Mouse (Mus musculus): ENCODE data around the gene Zfp654. TPM values are rescaled to one million over a fixed set of nuclear protein-coding genes. Genes with fewer than 3 reads are reported as not detected.

The Zfp654 gene
- polyA plus RNA-seq, 1 experiment: 1.1 TPM

GRCm38 (mm10) chr16:64824474-64824873 is 27.0 kb downstream of the Zfp654 start:
- Histone ChIP-seq H3K79me2 (ENCODE audit: control insufficient read depth, insufficient read depth) (no peaks in the 10 kb centered on the region), H3ac (ENCODE audit: control insufficient read depth, insufficient read length, low read depth) (no peak overlapping the region), H3K4me3 (ENCODE audit: insufficient read depth, poor library complexity, severe bottlenecking) (no peak overlapping the region), H3K79me3 (ENCODE audit: low read depth) (no peaks in the 10 kb centered on the region), H3K27me3 (ENCODE audit: control insufficient read depth, insufficient read depth, insufficient read length) (no peaks in the 10 kb centered on the region), H3K36me3 (ENCODE audit: control insufficient read depth, insufficient read depth) (no peaks in the 10 kb centered on the region)
- no peak for TF ChIP-seq FOSL1 (IDR thresholded peaks at IDR 0.05; ENCODE audit: insufficient read depth, low read length, poor library complexity, severe bottlenecking)
- TF ChIP-seq MYOD1 (IDR thresholded peaks at IDR 0.05; ENCODE audit: control insufficient read depth, insufficient read length, low read depth): no peak

DNA sequence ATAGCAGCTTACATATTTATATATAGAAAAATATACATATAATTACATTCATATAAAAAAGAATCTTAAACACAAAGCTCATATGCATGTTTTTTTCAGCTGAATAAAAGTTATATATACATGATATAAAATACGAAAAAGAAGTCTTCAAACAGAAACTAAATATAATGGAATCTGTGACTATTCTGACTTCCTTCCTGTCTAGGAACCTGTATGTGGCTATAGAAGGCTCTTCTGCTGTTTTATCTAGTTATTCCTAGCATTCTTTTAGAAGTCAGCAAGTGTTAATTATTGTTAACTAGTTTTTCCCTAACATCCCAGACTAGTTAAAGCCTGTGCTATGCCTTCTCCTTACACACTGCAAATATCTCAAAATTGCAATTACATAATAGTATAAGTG is 27.6 kb downstream of the Zfp654 start:
- Histone ChIP-seq H3K79me3 (ENCODE audit: low read depth) (no peaks in the 10 kb centered on the region), H3ac (ENCODE audit: control insufficient read depth, insufficient read length, low read depth) (no peak overlapping the region), H3K79me2 (ENCODE audit: control insufficient read depth, insufficient read depth) (no peaks in the 10 kb centered on the region), H3K36me3 (ENCODE audit: control insufficient read depth, insufficient read depth) (no peaks in the 10 kb centered on the region), H3K4me3 (ENCODE audit: insufficient read depth, poor library complexity, severe bottlenecking) (no peak overlapping the region), H3K27me3 (ENCODE audit: control insufficient read depth, insufficient read depth, insufficient read length) (no peaks in the 10 kb centered on the region)
- TF ChIP-seq FOSL1 (IDR thresholded peaks at IDR 0.05; ENCODE audit: insufficient read depth, low read length, poor library complexity, severe bottlenecking) (no peak), USF1 (IDR thresholded peaks at IDR 0.05; ENCODE audit: low read depth) (no peak), MAX (IDR thresholded peaks at IDR 0.05) (no peak), MYOG (IDR thresholded peaks at IDR 0.05; ENCODE audit: control insufficient read depth, extremely low read depth, insufficient read length) (no peak), MYOD1 (IDR thresholded peaks at IDR 0.05; ENCODE audit: control insufficient read depth, insufficient read length, low read depth) (no peak), CTCF (IDR thresholded peaks at IDR 0.05; ENCODE audit: control insufficient read depth, insufficient read depth, insufficient read length) (no peak), CEBPB (IDR thresholded peaks at IDR 0.05; ENCODE audit: low read depth) (no peak)

DNA sequence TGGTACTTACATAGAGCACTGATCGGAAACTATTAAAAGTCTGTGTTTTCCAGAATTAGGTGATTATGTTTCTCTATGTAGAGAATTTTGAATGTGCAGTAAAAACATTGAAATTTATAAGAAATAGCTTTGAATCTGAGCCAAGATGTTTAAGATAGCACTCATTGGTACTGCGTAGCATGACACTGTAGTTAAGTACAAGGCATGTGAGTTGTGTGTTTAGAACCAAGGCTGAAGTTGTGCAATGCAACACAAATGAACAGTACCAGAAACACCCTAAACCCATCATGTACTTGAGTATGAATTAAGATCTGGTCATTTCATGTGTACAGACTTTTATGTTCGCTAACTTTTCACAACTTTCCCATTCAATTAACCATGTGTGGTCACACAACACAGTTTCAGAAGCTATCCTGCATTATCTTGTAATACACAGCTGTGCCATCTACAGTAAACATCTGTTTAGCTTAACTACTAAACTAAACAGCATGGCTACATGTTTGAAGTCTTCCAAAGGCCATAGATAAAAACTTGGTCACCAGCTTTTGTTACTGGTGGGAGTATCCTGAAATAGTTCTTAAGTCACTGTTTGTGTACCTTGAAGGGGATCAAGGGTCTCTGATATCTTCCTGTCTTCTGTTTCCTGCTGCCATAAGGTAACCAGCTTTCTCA is 34.2 kb downstream of the Zfp654 start:
- Histone ChIP-seq H3K4me3 (ENCODE audit: insufficient read depth, poor library complexity, severe bottlenecking) (no peak overlapping the region), H3K79me2 (ENCODE audit: control insufficient read depth, insufficient read depth) (no peaks in the 10 kb centered on the region), H3ac (ENCODE audit: control insufficient read depth, insufficient read length, low read depth) (no peak overlapping the region), H3K79me3 (ENCODE audit: low read depth) (no peaks in the 10 kb centered on the region), H3K36me3 (ENCODE audit: control insufficient read depth, insufficient read depth) (peaks cover 4% of the 10 kb centered on the region), H3K27me3 (ENCODE audit: control insufficient read depth, insufficient read depth, insufficient read length) (no peaks in the 10 kb centered on the region)
- no peak for TF ChIP-seq MYOG (IDR thresholded peaks at IDR 0.05; ENCODE audit: control insufficient read depth, extremely low read depth, insufficient read length)
- TF ChIP-seq USF1 (IDR thresholded peaks at IDR 0.05; ENCODE audit: low read depth): no peak
- TF ChIP-seq MYOD1 (IDR thresholded peaks at IDR 0.05; ENCODE audit: control insufficient read depth, insufficient read length, low read depth): no peak
- TF ChIP-seq CTCF (IDR thresholded peaks at IDR 0.05; ENCODE audit: control insufficient read depth, insufficient read depth, insufficient read length): no peak
- no peak for TF ChIP-seq MAX (IDR thresholded peaks at IDR 0.05)
- no peak for TF ChIP-seq CEBPB (IDR thresholded peaks at IDR 0.05; ENCODE audit: low read depth)
- no peak for TF ChIP-seq FOSL1 (IDR thresholded peaks at IDR 0.05; ENCODE audit: insufficient read depth, low read length, poor library complexity, severe bottlenecking)

- Histone ChIP-seq H3ac (ENCODE audit: control insufficient read depth, insufficient read length, low read depth) (no peak overlapping the region), H3K79me2 (ENCODE audit: control insufficient read depth, insufficient read depth) (peaks cover 3% of the 10 kb centered on the region), H3K4me3 (ENCODE audit: insufficient read depth, poor library complexity, severe bottlenecking) (no peak overlapping the region), H3K79me3 (ENCODE audit: low read depth) (peaks cover 2% of the 10 kb centered on the region), H3K36me3 (ENCODE audit: control insufficient read depth, insufficient read depth) (no peaks in the 10 kb centered on the region), H3K27me3 (ENCODE audit: control insufficient read depth, insufficient read depth, insufficient read length) (no peaks in the 10 kb centered on the region)
- TF ChIP-seq CEBPB (IDR thresholded peaks at IDR 0.05; ENCODE audit: low read depth) (no peak), MYOG (IDR thresholded peaks at IDR 0.05; ENCODE audit: control insufficient read depth, extremely low read depth, insufficient read length) (no peak), MYOD1 (IDR thresholded peaks at IDR 0.05; ENCODE audit: control insufficient read depth, insufficient read length, low read depth) (no peak), USF1 (IDR thresholded peaks at IDR 0.05; ENCODE audit: low read depth) (no peak), MAX (IDR thresholded peaks at IDR 0.05) (no peak), CTCF (IDR thresholded peaks at IDR 0.05; ENCODE audit: control insufficient read depth, insufficient read depth, insufficient read length) (no peak), FOSL1 (IDR thresholded peaks at IDR 0.05; ENCODE audit: insufficient read depth, low read length, poor library complexity, severe bottlenecking) (no peak)
Measured at GRCm38 (mm10) chr16:64803041-64803440, 48.4 kb downstream of the Zfp654 start.

DNA sequence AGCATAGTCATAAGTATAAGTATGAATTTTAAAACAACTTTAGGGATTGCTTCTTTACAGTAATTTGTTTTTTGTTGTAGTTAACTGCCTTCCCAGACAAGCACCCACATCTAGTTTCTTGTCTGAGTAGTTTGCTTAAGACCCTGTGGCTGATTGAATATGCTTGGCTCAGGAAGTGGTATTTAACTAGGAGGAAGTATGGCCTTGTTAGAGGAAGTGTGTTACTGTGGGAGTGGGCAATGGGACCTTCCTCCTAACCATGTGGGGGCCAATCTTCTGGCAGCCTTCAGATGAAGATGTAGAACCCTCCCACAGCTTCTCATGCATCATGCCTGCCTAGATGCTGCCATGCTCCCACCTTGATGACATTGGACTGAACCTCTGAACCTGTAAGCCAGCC is 49.8 kb downstream of the Zfp654 start:
- Histone ChIP-seq H3K79me2 (ENCODE audit: control insufficient read depth, insufficient read depth) (peaks cover 3% of the 10 kb centered on the region), H3K4me3 (ENCODE audit: insufficient read depth, poor library complexity, severe bottlenecking) (no peak overlapping the region), H3K27me3 (ENCODE audit: control insufficient read depth, insufficient read depth, insufficient read length) (no peaks in the 10 kb centered on the region), H3K79me3 (ENCODE audit: low read depth) (peaks cover 4% of the 10 kb centered on the region), H3ac (ENCODE audit: control insufficient read depth, insufficient read length, low read depth) (no peak overlapping the region), H3K36me3 (ENCODE audit: control insufficient read depth, insufficient read depth) (no peaks in the 10 kb centered on the region)
- no peak for TF ChIP-seq FOSL1 (IDR thresholded peaks at IDR 0.05; ENCODE audit: insufficient read depth, low read length, poor library complexity, severe bottlenecking)
- TF ChIP-seq USF1 (IDR thresholded peaks at IDR 0.05; ENCODE audit: low read depth): no peak
- TF ChIP-seq MYOD1 (IDR thresholded peaks at IDR 0.05; ENCODE audit: control insufficient read depth, insufficient read length, low read depth): no peak
- no peak for TF ChIP-seq CEBPB (IDR thresholded peaks at IDR 0.05; ENCODE audit: low read depth)
- TF ChIP-seq MAX (IDR thresholded peaks at IDR 0.05): no peak
- TF ChIP-seq CTCF (IDR thresholded peaks at IDR 0.05; ENCODE audit: control insufficient read depth, insufficient read depth, insufficient read length): no peak
- no peak for TF ChIP-seq MYOG (IDR thresholded peaks at IDR 0.05; ENCODE audit: control insufficient read depth, extremely low read depth, insufficient read length)

DNA sequence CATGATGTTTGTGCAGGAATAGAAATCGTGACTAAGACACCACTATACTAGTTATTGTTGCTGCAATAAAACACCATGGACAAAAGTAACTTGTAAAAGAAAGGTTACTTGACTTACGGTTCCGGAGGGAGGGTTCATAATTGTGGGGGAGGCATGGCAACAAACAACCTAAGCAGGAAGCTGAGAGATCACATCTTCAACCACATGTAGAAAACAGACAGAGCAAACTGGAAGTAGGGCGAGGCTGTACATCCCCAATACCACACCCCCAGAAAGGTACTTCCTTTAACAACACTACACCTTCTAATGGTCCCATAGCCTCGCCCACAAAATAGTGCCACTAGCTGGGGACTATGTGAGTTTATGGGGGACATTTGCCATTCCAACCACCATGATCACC is 51.1 kb downstream of the Zfp654 start:
- H3K79me2 ChIP-seq (ENCODE audit: control insufficient read depth, insufficient read depth): peaks cover 3% of the 10 kb centered on the region
- peaks cover 4% of the 10 kb centered on the region for H3K79me3 ChIP-seq (ENCODE audit: low read depth)
- no peaks in the 10 kb centered on the region for H3K36me3 ChIP-seq (ENCODE audit: control insufficient read depth, insufficient read depth)
- no peak overlapping the region for H3K4me3 ChIP-seq (ENCODE audit: insufficient read depth, poor library complexity, severe bottlenecking)
- no peaks in the 10 kb centered on the region for H3K27me3 ChIP-seq (ENCODE audit: control insufficient read depth, insufficient read depth, insufficient read length)
- TF ChIP-seq USF1 (IDR thresholded peaks at IDR 0.05; ENCODE audit: low read depth) (no peak), MYOG (IDR thresholded peaks at IDR 0.05; ENCODE audit: control insufficient read depth, extremely low read depth, insufficient read length) (no peak), FOSL1 (IDR thresholded peaks at IDR 0.05; ENCODE audit: insufficient read depth, low read length, poor library complexity, severe bottlenecking) (no peak), MYOD1 (IDR thresholded peaks at IDR 0.05; ENCODE audit: control insufficient read depth, insufficient read length, low read depth) (no peak), MAX (IDR thresholded peaks at IDR 0.05) (no peak), CTCF (IDR thresholded peaks at IDR 0.05; ENCODE audit: control insufficient read depth, insufficient read depth, insufficient read length) (no peak)
- H3ac ChIP-seq (ENCODE audit: control insufficient read depth, insufficient read length, low read depth): no peak overlapping the region
